Mouse (Mus musculus) embryonic facial prominence, embryonic 11.5 days (tissue): ENCODE results near the gene Zp3. TPM values are rescaled to one million over a fixed set of nuclear protein-coding genes. Genes with fewer than 3 reads are reported as not detected.

ENCODE experiments used
- ATAC-seq: fragments of 200-750 bp; cut with Nextera tagmentation; replicated peaks from 2 replicates; pipeline ENCODE4 v1.8.0; 2017; ENCODE audit warnings: low read depth; ENCODE audit not compliant: insufficient number of reproducible peaks, low FRiP score, low TSS enrichment
- DNase-seq: peaks from one replicate; pipeline ENCODE4 v3.0.0-alpha.2; 2015; ENCODE audit warnings: low spot score
- H3K27ac ChIP-seq: fragments of 300-500 bp; sonication (generic); replicated peaks from 2 replicates; pipeline ENCODE4 v1.5.1; 2014; ENCODE audit warnings: mild to moderate bottlenecking, low read depth, low read length, control low read depth
- H3K27me3 ChIP-seq: fragments of 300-500 bp; sonication (generic); 2 replicates; pipeline ENCODE4 v1.6.1; 2014; ENCODE audit warnings: mild to moderate bottlenecking, low read length, moderate library complexity, mixed read lengths; ENCODE audit not compliant: control insufficient read depth, insufficient read depth
- H3K36me3 ChIP-seq: fragments of 300-500 bp; sonication (generic); replicated peaks from 2 replicates; pipeline ENCODE4 v1.6.1; 2014; ENCODE audit warnings: low read depth, mild to moderate bottlenecking, low read length, moderate library complexity, mixed read lengths; ENCODE audit not compliant: control insufficient read depth, insufficient read depth
- H3K4me1 ChIP-seq: fragments of 300-500 bp; sonication (generic); 2 replicates; pipeline ENCODE4 v1.6.1; 2014; ENCODE audit warnings: low read length, mixed read lengths; ENCODE audit not compliant: control insufficient read depth, insufficient read depth
- H3K4me2 ChIP-seq: fragments of 300-500 bp; sonication (generic); 2 replicates; pipeline ENCODE4 v1.6.1; 2014; ENCODE audit warnings: low read depth, mild to moderate bottlenecking, control low read depth, low read length, moderate library complexity
- H3K4me3 ChIP-seq: fragments of 300-500 bp; sonication (generic); 2 replicates; pipeline ENCODE4 v1.5.1; 2014; ENCODE audit warnings: low read depth, low read length, control low read depth
- H3K9ac ChIP-seq: fragments of 300-500 bp; sonication (generic); replicated peaks from 2 replicates; pipeline ENCODE4 v1.6.1; 2014; ENCODE audit warnings: mild to moderate bottlenecking, control low read depth, low read length
- H3K9me3 ChIP-seq: fragments of 300-500 bp; sonication (generic); replicated peaks from 2 replicates; pipeline ENCODE4 v1.6.1; 2016; ENCODE audit warnings: mild to moderate bottlenecking, low read length, inconsistent platforms, mixed read lengths; ENCODE audit not compliant: control insufficient read depth
- WGBS: fragments of 180-500 bp; shearing (Covaris S2); extraction: QIAGEN DNeasy Blood & Tissue Kit; methylation state at CpG from one replicate; pipeline ENCODE4 v1.1.7; 2014; 5-methylcytosine and 5-hydroxymethylcytosine counted together
- polyA plus RNA-seq: library from polyadenylated mRNA; unstranded; fragments of >200 nt; fragmentation: Nextera tagmentation; extraction: Ambion mirVana; gene quantifications from 2 replicates; pipeline ENCODE4 v1.2.1, GENCODE M21; 2014

The Zp3 gene
- polyA plus RNA-seq, 1 experiment from 2014 or later: not detected

GRCm38 (mm10) chr5:135979381-135979780, 518 bp upstream of the Zp3 start:
- H3K27me3 ChIP-seq: no peaks in the 10 kb centered on the region

GRCm38 (mm10) chr5:135982398-135982797, 2.5 kb downstream of the Zp3 start:
- no peak overlapping the region for H3K27ac ChIP-seq
- H3K9ac ChIP-seq: no peak overlapping the region
- no peaks in the 10 kb centered on the region for H3K4me1 ChIP-seq
- H3K4me2 ChIP-seq: no peak overlapping the region
- no peaks in the 10 kb centered on the region for H3K9me3 ChIP-seq
- no peaks in the 10 kb centered on the region for H3K36me3 ChIP-seq
- WGBS: 33% methylated on average over 6 of the region's 6 CpGs
- no peaks in the 10 kb centered on the region for H3K27me3 ChIP-seq
- no peak for ATAC-seq
- peak; percentile 75 for DNase-seq
- H3K4me3 ChIP-seq: no peak overlapping the region

More at GRCm38 (mm10) chr5:135979381-135979780, 518 bp upstream of the Zp3 start:
- Histone ChIP-seq H3K4me3 (no peak overlapping the region), H3K36me3 (no peaks in the 10 kb centered on the region), H3K9me3 (no peaks in the 10 kb centered on the region), H3K9ac (no peak overlapping the region), H3K27ac (no peak overlapping the region), H3K4me2 (no peak overlapping the region), H3K4me1 (no peaks in the 10 kb centered on the region)
- DNase-seq: no peak
- 82% methylated on average over 5 of the region's 5 CpGs for WGBS
- no peak for ATAC-seq

- no peak for DNase-seq
- no peaks in the 10 kb centered on the region for H3K27me3 ChIP-seq
- WGBS: 63% methylated on average over 6 of the region's 6 CpGs
These were observed 4.7 kb downstream of the Zp3 start for GRCm38 (mm10) chr5:135984546-135985044.

GRCm38 (mm10) chr5:135987248-135987647, 7.3 kb downstream of the Zp3 start:
- H3K36me3 ChIP-seq: no peaks in the 10 kb centered on the region
- no peak overlapping the region; the same call in 1 of the 2 replicates for H3K4me3 ChIP-seq
- 64% methylated on average over 11 of the region's 11 CpGs for WGBS
- peak; percentile 54 for DNase-seq
- no peaks in the 10 kb centered on the region for H3K27me3 ChIP-seq
- no peak overlapping the region for H3K9ac ChIP-seq
- ATAC-seq: no peak
- no peak overlapping the region for H3K27ac ChIP-seq
- H3K9me3 ChIP-seq: no peaks in the 10 kb centered on the region
- no peak overlapping the region for H3K4me2 ChIP-seq
- no peaks in the 10 kb centered on the region for H3K4me1 ChIP-seq

More at GRCm38 (mm10) chr5:135984546-135985044, 4.7 kb downstream of the Zp3 start:
- Histone ChIP-seq H3K4me3 (no peak overlapping the region), H3K27ac (no peak overlapping the region), H3K4me1 (no peaks in the 10 kb centered on the region), H3K9ac (no peak overlapping the region), H3K36me3 (no peaks in the 10 kb centered on the region), H3K4me2 (no peak overlapping the region), H3K9me3 (no peaks in the 10 kb centered on the region)
- ATAC-seq: no peak

- ATAC-seq (no peak), DNase-seq (no peak)
- Histone ChIP-seq H3K9me3 (no peaks in the 10 kb centered on the region), H3K27me3 (no peaks in the 10 kb centered on the region), H3K4me3 (no peak overlapping the region), H3K4me2 (no peak overlapping the region), H3K27ac (no peak overlapping the region), H3K4me1 (no peaks in the 10 kb centered on the region), H3K9ac (no peak overlapping the region), H3K36me3 (no peaks in the 10 kb centered on the region)
- WGBS: 69% methylated on average over 5 of the region's 5 CpGs
These were observed 10.7 kb downstream of the Zp3 start for GRCm38 (mm10) chr5:135990601-135991000.

GRCm38 (mm10) chr5:135993381-135993965, 13.6 kb downstream of the Zp3 start:
- no peak overlapping the region for H3K27ac ChIP-seq
- no peak for ATAC-seq

GRCm38 (mm10) chr5:135994335-135994724, 14.4 kb downstream of the Zp3 start:
- 68% methylated on average over 8 of the region's 8 CpGs for WGBS
- Histone ChIP-seq H3K9me3 (no peaks in the 10 kb centered on the region), H3K27me3 (no peaks in the 10 kb centered on the region), H3K4me2 (no peak overlapping the region), H3K9ac (no peak overlapping the region), H3K27ac (no peak overlapping the region), H3K4me3 (peak overlapping the region; percentile 74; the same call in 1 of the 2 replicates), H3K36me3 (peaks cover 2% of the 10 kb centered on the region; the same call in 1 of the 2 replicates), H3K4me1 (no peaks in the 10 kb centered on the region)
- DNase-seq (no peak), ATAC-seq (0 out of 2 replicates have a peak, but pooled peaks have one; percentile 2)

More at GRCm38 (mm10) chr5:135993381-135993965, 13.6 kb downstream of the Zp3 start:
- H3K4me3 ChIP-seq: no peak overlapping the region
- no peaks in the 10 kb centered on the region for H3K36me3 ChIP-seq
- no peak overlapping the region for H3K9ac ChIP-seq
- no peaks in the 10 kb centered on the region for H3K27me3 ChIP-seq
- no peak overlapping the region for H3K4me2 ChIP-seq
- DNase-seq: no peak
- H3K9me3 ChIP-seq: no peaks in the 10 kb centered on the region
- H3K4me1 ChIP-seq: no peaks in the 10 kb centered on the region
- 56% methylated on average over 5 of the region's 5 CpGs for WGBS
